Mouse (Mus musculus) embryonic stem cell, embryonic (primary cell): Measurements from ENCODE around the gene Chchd6.

Source experiments
- CTCF ChIA-PET, 4 experiments: fragments of 300-600 bp in 2 of 4; fragments of 350-600 bp in 2 of 4; sonication (Branson Sonifier 250); formaldehyde crosslinking; loops; one replicate each; lab custom pipeline; 2022; ENCODE audit warnings: inconsistent platforms in 2 of 4; lab: Charles Lee
- POLR2A ChIA-PET, 4 experiments: fragments of 300-600 bp in 2 of 4; fragments of 350-600 bp in 2 of 4; sonication (Branson Sonifier 250); formaldehyde crosslinking; loops; one replicate each; lab custom pipeline; 2022; ENCODE audit warnings: antibody characterized with exemption in 4 of 4, inconsistent platforms in 1 of 4; lab: Charles Lee

Chchd6 gene

GRCm38 (mm10) chr6:89440671-89441070 lies 154.8 kb downstream of the Chchd6 start:
- ChIA-PET CTCF (no interaction called here), POLR2A (interaction anchor here in 1 of 4 experiments (0.5 kb wide), 1 partner anchor 25 kb away, joined by 5 read pairs; no protein-coding TSS in a partner anchor)

GRCm38 (mm10) chr6:89431920-89432482 lies 163.5 kb downstream of the Chchd6 start:
- CTCF ChIA-PET = interaction anchor here in 1 of 4 experiments (1.0 kb wide), 1 partner anchor 207 kb away, joined by 4 read pairs; no protein-coding TSS in a partner anchor
- POLR2A ChIA-PET = no interaction called here

- CTCF ChIA-PET = no interaction called here
- POLR2A ChIA-PET = interaction anchor here in 1 of 4 experiments (0.6 to 0.7 kb wide), 3 partner anchors 144 to 1875 kb away, joined by 3 to 16 read pairs (median 6); no protein-coding TSS in a partner anchor
These were observed 164.7 kb downstream of the Chchd6 start for GRCm38 (mm10) chr6:89430749-89431148.

- ChIA-PET CTCF (interaction anchor here in 2 of 4 experiments (0.6 to 1.4 kb wide), 3 partner anchors 20 to 1482 kb away, joined by 3 to 5 read pairs (median 4); no protein-coding TSS in a partner anchor), POLR2A (interaction anchor here in 2 of 4 experiments (0.6 to 1.0 kb wide), 2 partner anchors 48 to 1223 kb away, joined by 3 read pairs; no protein-coding TSS in a partner anchor)
These were observed 166.6 kb downstream of the Chchd6 start for GRCm38 (mm10) chr6:89428661-89429375.

- ChIA-PET CTCF (no interaction called here), POLR2A (no interaction called here)
These were observed 171.0 kb downstream of the Chchd6 start for GRCm38 (mm10) chr6:89424461-89424860.

- POLR2A ChIA-PET = interaction anchor here in 1 of 4 experiments (0.6 kb wide), 1 partner anchor 88 kb away, joined by 4 read pairs; no protein-coding TSS in a partner anchor
- CTCF ChIA-PET = no interaction called here
These were observed 172.8 kb downstream of the Chchd6 start for GRCm38 (mm10) chr6:89422621-89423020.

- CTCF ChIA-PET = no interaction called here
These were observed 173.5 kb downstream of the Chchd6 start for GRCm38 (mm10) chr6:89421922-89422321.

GRCm38 (mm10) chr6:89421503-89421902 lies 173.9 kb downstream of the Chchd6 start:
- POLR2A ChIA-PET = no interaction called here
- CTCF ChIA-PET = no interaction called here

More at GRCm38 (mm10) chr6:89421922-89422321, 173.5 kb downstream of the Chchd6 start:
- POLR2A ChIA-PET = interaction anchor here in 1 of 4 experiments (0.6 kb wide), 1 partner anchor 88 kb away, joined by 4 read pairs; no protein-coding TSS in a partner anchor

GRCm38 (mm10) chr6:89420756-89421155 lies 174.7 kb downstream of the Chchd6 start:
- POLR2A ChIA-PET = interaction anchor here in 1 of 4 experiments (1.0 kb wide), 1 partner anchor 34 kb away, joined by 3 read pairs; no protein-coding TSS in a partner anchor
- CTCF ChIA-PET = no interaction called here

GRCm38 (mm10) chr6:89420110-89420509 lies 175.3 kb downstream of the Chchd6 start:
- CTCF ChIA-PET = no interaction called here
- POLR2A ChIA-PET = interaction anchor here in 1 of 4 experiments (1.0 kb wide), 1 partner anchor 33 kb away, joined by 3 read pairs; no protein-coding TSS in a partner anchor

- CTCF ChIA-PET = no interaction called here
- POLR2A ChIA-PET = no interaction called here
These were observed 176.2 kb downstream of the Chchd6 start for GRCm38 (mm10) chr6:89419066-89419815.

- ChIA-PET POLR2A (interaction anchor here in 1 of 4 experiments (1.0 kb wide), 1 partner anchor 129 kb away, joined by 3 read pairs; no protein-coding TSS in a partner anchor), CTCF (no interaction called here)
These were observed 179.3 kb downstream of the Chchd6 start for GRCm38 (mm10) chr6:89416030-89416595.

GRCm38 (mm10) chr6:89415091-89415490 lies 180.4 kb downstream of the Chchd6 start:
- ChIA-PET CTCF (no interaction called here), POLR2A (no interaction called here)

- POLR2A ChIA-PET = interaction anchor here in 1 of 4 experiments (1.1 kb wide), 1 partner anchor 10 kb away, joined by 3 read pairs; no protein-coding TSS in a partner anchor
- CTCF ChIA-PET = no interaction called here
These were observed 181.3 kb downstream of the Chchd6 start for GRCm38 (mm10) chr6:89414126-89414525.

GRCm38 (mm10) chr6:89413481-89413884 lies 182.0 kb downstream of the Chchd6 start:
- ChIA-PET POLR2A (interaction anchor here in 3 of 4 experiments (0.5 to 1.1 kb wide), 3 partner anchors 10 to 522 kb away, joined by 3 to 4 read pairs (median 3); no protein-coding TSS in a partner anchor), CTCF (no interaction called here)

GRCm38 (mm10) chr6:89412562-89412961 lies 182.9 kb downstream of the Chchd6 start:
- CTCF ChIA-PET = no interaction called here
- POLR2A ChIA-PET = no interaction called here

- POLR2A ChIA-PET = interaction anchor here in 1 of 4 experiments (1.1 kb wide), 1 partner anchor 46 kb away, joined by 3 read pairs; no protein-coding TSS in a partner anchor
- CTCF ChIA-PET = interaction anchor here in 1 of 4 experiments (1.1 kb wide), 1 partner anchor 46 kb away, joined by 3 read pairs; the partner anchor contains the start of gene Plxna1
These were observed 186.4 kb downstream of the Chchd6 start for GRCm38 (mm10) chr6:89409041-89409440.

- CTCF ChIA-PET = interaction anchor here in 1 of 4 experiments (0.6 kb wide), 1 partner anchor 21 kb away, joined by 3 read pairs; no protein-coding TSS in a partner anchor
These were observed 187.2 kb downstream of the Chchd6 start for GRCm38 (mm10) chr6:89408259-89408658.

More at GRCm38 (mm10) chr6:89408259-89408658, 187.2 kb downstream of the Chchd6 start:
- POLR2A ChIA-PET = interaction anchor here in 2 of 4 experiments (0.6 to 1.1 kb wide), 2 partner anchors 45 to 1224 kb away, joined by 3 read pairs; no protein-coding TSS in a partner anchor
